Mouse (Mus musculus) G1E-ER4 (cell line): ENCODE data around the gene Gcdh. TPM values are rescaled to one million over a fixed set of nuclear protein-coding genes. Genes with fewer than 3 reads are reported as not detected.

Experiments
- GATA1 ChIP-seq: IDR thresholded peaks from one replicate; pipeline ENCODE4 v1.8.0; 2012; ENCODE audit warnings: low read length, inconsistent platforms
- polyA plus RNA-seq: library from polyadenylated mRNA; stranded (reverse); fragments of >175 nt; gene quantifications from 2 replicates; pipeline ENCODE4 v1.2.3, GENCODE M21; 2012

Gcdh gene
- polyA plus RNA-seq, 1 experiment = 89.9 TPM

- peak; percentile 15 for TF ChIP-seq GATA1
These were observed 7.3 kb upstream of the Gcdh start for GRCm38 (mm10) chr8:84901071-84901470.

- TF ChIP-seq GATA1 = no peak
These were observed 2.2 kb upstream of the Gcdh start for GRCm38 (mm10) chr8:84895963-84896362.

- no peak for TF ChIP-seq GATA1
These were observed 570 bp downstream of the Gcdh start for GRCm38 (mm10) chr8:84892993-84893708.

- TF ChIP-seq GATA1 = no peak
These were observed 4.6 kb downstream of the Gcdh start for GRCm38 (mm10) chr8:84889141-84889540.

- no peak for TF ChIP-seq GATA1
These were observed 5.4 kb downstream of the Gcdh start for GRCm38 (mm10) chr8:84888280-84888679.

GRCm38 (mm10) chr8:84884728-84885127, 9.0 kb downstream of the Gcdh start:
- TF ChIP-seq GATA1 = no peak

- no peak for TF ChIP-seq GATA1
These were observed 14.8 kb downstream of the Gcdh start for GRCm38 (mm10) chr8:84878915-84879314.

- TF ChIP-seq GATA1 = no peak
These were observed 16.3 kb downstream of the Gcdh start for GRCm38 (mm10) chr8:84877297-84878035.

GRCm38 (mm10) chr8:84874339-84874738, 19.4 kb downstream of the Gcdh start:
- TF ChIP-seq GATA1 = no peak

GRCm38 (mm10) chr8:84873016-84873415, 20.7 kb downstream of the Gcdh start:
- no peak for TF ChIP-seq GATA1

- no peak for TF ChIP-seq GATA1
These were observed 21.3 kb downstream of the Gcdh start for GRCm38 (mm10) chr8:84872309-84872965.

- no peak for TF ChIP-seq GATA1
These were observed 22.1 kb downstream of the Gcdh start, which contains the start of gene Syce2 for GRCm38 (mm10) chr8:84871376-84872308. Gene Syce2, plus strand, starts transcription at chr8:84872111.

GRCm38 (mm10) chr8:84856864-84857441, 36.8 kb downstream of the Gcdh start, which contains the start of gene Farsa:
Gene Farsa, plus strand, starts transcription at chr8:84856989.
- no peak for TF ChIP-seq GATA1

- no peak for TF ChIP-seq GATA1
These were observed 37.3 kb downstream of the Gcdh start for GRCm38 (mm10) chr8:84856434-84856833.
